Mouse (Mus musculus) adrenal gland, postnatal 36 days (tissue): ENCODE results near the gene Nacc1. TPM values are rescaled to one million over a fixed set of nuclear protein-coding genes. Genes with fewer than 3 reads are reported as not detected.

ENCODE experiments used
- DNase-seq, 2 experiments: peaks; one replicate each; pipeline ENCODE4 v3.0.0; 2021; ENCODE audit warnings: mixed read lengths in 1 of 2
- total RNA-seq, 2 experiments: library from RNA; stranded (reverse); gene quantifications; 2 replicates each; pipeline ENCODE4 v1.2.3; 2021

Nacc1 gene
- total RNA-seq, 2 experiments from 2014 or later = 73.9 to 80.0 TPM

DNA sequence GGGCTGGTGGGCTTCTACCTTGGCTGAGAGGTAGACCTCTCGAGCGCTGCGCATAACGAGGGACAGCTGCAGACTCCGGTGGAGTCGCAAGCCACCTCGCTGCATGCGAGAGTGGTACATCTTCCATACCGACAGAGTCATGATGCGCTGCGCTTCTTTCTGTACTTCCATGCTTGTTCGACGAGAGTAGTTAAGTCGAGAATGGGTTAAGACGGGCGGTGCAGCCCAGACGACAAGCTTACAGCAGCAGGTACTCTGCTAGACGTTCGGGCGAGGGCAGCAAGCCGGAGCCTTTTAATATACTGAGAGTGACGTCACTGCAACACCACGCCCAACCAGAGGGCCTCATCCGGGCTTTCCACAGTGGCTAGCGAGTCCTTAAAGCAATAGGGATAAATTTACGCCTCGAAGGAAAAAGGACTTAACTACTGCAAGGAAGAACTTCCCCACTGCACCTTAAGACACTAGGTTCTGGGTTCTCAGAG is 25.0 kb downstream of the Nacc1 start, which contains the start of gene Ier2:
Gene Ier2 (minus strand): TSS at position 272 of the 485 bp plus-strand sequence.
- peak; percentile 95 to 96 for DNase-seq

DNA sequence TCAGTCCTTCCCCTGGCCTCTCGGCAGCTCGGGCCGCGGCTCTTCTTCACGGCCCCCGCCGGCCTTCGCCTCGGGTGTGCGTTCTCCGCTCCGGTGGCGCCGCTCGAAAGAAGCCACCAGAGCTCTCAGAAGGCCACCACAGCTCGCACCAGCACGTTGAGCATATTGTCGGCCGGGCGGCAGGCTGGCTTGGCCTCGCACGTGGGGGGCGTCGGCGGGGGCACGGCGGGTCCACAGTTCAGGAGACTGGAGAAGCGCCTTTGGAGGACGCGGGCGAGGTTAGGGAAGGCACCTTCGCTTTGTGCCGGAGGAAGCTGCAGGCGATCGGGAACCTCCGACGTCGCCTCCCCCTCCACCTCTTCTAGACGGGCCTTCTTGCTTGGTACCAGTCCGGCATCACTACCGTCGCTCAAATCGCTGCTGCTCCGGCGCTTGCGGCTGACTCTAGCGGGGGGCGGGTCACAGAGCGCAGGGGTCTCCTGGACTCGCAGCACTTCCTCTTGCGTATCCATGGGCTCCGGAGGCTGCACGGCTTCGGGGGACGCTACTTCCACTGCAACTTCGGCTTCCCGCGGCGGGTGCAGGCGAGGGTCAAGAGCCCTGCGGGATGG is 25.6 kb downstream of the Nacc1 start:
- peak; percentile 45 to 61 for DNase-seq

DNA sequence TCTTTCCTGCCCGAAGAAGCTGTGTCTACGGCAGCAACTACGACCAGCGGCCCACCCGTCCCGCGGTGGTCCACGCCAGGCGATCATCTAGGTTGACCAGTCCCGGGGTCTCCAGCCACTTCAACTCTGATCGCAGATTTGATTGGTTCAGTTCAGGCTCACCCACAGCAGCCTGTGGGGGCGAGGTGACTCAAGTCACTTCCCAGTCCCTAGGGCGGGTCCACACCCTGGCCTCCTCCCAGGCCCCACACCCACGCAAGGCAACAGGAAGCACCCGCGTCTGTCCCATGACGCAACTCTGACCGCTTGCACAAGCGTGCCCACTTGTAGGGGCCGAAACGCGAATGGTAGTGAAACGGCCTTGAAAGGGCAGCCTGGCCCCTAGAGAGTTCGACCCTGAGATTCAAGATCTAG is 26.2 kb downstream of the Nacc1 start:
- peak; percentile 95 for DNase-seq

DNA sequence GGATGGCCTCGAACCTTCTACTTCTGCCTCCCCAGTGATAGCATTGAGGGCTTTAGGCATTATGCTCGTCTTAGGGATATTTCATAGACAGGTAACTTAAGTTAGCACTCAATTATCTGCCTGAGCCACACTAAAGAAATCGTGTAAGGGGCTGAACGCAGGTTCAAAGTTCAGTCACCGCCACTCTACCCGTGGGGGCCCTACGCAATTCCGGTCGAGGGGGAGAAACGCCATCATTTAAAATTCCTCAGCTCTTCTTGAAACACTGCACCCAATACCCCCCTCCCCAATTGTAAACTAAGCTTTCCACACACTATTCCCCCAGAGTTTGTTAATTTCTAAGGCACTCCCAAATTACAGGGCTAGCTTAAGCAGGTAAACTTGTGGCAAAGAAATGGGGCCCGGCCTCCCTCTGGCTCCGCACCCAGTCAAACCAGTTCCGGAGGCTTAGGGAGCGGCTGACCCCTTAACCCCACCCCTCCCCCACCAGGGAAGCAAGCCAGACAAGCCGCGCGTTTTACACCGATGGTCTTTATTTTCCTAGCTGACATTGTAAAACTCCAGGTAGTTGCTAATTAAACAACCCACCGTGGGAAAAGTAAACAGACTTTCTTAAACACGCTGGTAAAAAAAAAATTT is 26.7 kb downstream of the Nacc1 start:
- DNase-seq = peak; percentile 45 to 78

DNA sequence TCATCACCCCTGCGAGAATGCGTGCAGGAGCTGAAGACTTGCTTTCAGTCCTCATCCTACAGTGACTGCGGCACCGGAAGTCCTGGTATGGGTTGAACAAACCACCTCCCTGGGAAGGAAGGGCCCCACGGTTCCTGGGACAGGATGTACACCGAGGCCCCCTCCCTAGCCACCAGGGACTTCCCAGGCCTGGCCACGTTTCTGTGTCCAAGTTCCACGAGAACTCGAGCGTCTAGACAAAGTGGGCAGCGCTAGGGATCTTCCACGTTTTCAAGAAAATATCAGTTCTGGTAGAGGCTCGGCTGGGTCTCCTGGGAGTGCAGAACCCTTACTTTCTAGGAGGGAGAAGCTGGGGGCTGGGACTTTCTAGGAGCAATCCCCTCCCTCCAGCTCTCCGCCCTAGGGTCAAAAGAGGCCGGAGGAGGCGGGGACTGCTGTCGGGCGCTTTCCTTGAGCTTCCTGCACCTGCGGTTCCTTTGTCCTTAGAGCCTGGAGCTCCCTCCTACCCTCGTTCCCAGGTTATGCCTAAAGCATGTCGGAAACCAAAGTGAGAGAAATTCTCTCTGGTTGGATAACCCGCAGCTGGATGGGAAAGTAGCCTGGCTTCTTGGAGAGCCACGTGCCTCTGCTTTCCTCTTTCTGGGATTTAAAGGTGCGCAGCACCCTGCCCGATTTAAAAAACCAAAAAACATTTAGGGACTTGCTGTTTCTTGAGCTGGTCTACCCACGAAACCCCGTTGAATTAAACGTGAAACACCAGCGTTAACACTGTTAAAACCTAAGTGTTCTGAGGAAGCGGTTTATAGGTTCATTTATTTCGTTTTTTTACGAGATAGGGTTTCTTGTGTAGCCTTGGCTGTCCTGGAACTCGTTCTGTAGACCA is 27.5 kb downstream of the Nacc1 start:
- peak; percentile 59 to 76 for DNase-seq

DNA sequence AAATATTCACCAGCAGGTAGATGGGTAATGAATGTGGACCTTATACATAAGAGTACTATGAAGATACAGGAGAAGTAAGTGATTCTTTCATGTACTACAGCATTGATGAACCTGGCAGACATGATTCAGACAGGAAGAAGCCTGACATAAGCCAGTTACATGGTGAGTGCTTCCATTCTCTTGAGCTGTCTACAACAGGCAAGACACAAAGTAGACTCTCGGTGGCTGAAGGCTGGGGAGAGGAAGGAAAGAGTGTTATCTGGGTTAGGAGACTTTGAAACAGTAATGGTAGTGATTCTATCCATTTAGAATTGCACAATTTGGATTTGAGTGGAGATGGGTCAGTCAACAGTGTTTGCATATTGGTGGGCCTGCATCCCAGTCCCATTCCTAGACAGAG is 28.7 kb downstream of the Nacc1 start:
- DNase-seq = no peak

DNA sequence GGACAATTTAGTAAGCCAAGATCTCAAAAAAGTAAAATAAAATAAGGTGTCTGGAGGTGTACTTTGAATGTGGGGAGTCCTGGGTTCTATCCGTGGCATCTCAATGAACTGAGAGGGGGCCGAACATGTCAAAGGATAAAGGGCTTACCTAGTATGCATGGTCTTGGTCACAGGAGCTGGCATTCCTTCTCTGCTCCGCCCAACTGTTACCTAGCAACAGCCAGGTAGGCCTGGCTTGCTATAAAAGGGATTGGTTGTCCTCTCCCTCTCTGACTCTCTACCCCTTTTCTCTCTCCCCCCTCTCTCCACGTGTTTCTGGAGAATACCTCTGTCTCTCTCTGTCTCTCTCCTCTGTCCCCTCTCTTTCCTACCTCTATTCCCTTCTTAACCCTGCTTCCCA is 30.0 kb downstream of the Nacc1 start:
- DNase-seq = no peak

DNA sequence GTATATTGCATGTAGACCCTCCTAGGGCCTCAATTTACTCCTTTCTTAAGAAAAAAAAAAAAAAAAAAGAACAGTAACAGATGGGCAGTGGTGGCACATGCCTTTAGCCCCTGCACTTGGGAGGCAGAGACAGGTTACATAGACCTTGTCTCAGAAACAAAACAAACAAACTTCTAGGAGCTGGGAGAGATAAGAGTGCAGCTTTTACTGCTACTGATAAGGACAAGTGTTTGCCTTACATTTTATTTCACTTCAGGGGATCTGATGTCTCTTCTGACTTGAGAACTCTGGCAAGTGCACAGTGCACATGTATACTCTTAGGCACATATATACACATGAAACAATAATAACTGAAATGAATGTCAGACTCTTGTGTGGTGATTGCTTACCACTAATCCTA is 30.5 kb downstream of the Nacc1 start:
- DNase-seq = no peak

DNA sequence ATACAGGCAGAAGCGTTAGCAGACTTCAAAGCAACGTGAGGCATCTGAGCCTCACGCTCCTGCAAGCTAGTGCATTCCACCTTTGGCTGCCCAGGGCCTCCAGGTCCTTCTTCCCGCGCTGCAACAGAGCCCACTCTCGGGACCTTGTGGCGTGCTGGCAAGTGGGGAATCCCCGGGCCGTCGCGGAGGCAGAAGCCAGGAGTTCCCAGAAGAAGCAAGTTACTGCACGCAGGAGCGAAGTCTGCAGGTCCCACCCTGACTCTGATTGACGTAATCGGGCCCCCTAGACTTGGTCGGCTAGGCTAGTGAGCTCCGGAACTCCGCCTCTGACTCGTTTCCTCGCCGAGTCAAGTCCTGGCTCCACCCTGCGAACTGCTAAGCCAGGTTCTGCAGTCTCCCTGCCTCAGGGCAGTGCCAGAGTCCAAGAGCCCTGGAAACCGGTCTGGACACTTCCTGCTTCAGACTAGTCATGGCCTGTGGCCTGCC is 31.0 kb downstream of the Nacc1 start:
- peak; percentile 78 to 79 for DNase-seq

DNA sequence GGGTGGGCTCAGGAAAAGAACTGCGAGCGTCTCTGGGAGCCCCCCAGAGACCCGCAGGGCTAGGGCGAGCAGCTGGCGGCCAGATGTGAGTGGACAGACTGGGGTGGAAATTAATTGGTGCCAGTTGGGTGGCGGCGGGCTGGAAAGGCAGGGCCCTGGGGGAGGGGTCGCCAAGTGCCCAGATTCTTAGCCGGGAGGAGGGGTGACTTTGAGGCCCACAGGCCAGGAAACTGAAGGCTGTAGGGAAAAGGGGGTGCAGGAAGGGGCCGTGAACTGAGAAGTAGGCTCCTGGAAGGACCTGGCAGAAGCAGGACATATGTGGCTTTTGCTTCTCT is 31.5 kb downstream of the Nacc1 start:
- DNase-seq = peak in 1 of 2 experiments; percentile 22

DNA sequence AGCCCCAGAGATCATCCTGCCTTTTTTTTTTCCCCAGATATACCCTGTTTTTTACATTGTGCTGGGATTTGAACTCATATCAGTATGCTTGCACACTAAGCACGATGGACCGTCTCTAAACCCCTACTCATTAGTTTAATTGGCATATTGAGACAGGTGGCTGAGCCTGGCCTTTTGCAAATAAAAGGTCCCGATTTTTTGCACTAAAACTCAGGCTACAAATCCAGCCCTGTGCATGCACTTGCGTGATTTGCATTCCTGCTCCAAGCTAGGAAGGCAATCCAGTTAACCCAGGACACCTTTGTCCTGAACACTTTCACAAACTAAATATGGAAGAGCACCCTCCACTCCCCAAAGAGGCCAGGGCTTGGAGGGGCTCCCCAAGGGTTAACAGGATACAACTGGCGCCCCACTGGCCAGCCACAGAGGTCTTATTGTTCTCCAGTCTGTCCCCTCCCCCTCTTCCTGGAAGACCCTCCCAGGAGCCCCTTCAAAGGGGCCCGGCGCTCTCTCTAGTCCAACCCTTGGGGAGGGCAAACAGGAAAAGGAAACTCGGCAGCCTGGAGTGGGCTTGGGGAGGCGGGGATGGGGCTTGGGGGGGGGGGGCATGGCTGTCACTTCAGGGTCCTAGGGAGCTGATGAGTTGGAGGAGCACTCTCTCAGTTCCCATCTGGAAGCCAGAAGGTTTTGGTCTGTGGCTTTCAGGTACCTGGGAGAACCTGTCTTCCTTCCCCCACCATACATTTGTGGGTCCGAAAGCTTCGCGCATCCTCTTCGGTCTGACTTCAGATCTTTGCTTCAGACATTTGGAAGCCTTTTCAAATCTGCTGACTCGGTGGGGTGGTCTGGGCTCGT is 32.1 kb downstream of the Nacc1 start:
- peak in 1 of 2 experiments; percentile 37 for DNase-seq

DNA sequence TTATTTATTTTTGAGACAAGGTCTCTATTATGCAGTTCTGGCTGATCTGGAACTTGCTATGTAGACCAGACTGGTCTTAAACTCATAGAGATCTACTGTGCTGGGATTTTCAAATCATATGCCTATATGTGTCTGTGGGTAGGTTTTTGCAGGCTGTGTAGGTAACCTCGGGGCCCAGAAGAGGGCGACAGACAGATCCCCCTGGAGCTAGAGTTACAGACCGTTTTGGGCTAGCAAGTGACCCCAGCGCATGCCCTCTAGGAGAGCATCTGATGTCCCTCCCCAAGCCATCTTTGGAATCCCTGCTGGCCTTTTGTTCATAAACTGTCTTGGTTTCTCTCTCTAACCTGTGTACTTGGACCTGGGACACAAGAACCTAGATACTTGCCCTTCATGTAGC is 33.1 kb downstream of the Nacc1 start:
- DNase-seq = no peak

DNA sequence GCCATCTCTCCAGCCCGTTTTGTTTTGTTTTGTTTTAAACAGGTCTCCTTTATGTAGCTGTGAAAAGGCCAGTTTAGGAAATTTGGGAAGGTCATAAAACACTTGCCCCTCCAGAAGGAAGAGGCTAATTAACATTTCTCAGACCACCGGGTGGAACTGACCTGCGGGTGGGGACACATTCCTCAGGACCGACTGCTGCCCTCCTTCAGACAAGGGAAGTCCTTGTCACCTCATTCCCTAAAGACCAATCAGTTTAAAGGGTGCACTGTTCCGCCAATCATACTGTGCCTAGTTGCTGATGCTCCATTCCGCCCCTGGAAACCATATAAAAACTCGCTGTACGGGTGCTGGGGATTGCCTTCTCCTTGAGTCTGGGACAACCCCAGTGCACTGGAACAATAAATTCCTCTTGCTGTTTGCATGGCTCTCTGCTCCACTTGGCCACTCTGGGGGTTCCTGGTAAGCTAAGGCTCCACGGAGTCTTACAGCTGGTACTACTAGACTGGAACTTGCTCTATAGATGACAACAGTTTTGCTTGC is 34.5 kb downstream of the Nacc1 start:
- no peak for DNase-seq

DNA sequence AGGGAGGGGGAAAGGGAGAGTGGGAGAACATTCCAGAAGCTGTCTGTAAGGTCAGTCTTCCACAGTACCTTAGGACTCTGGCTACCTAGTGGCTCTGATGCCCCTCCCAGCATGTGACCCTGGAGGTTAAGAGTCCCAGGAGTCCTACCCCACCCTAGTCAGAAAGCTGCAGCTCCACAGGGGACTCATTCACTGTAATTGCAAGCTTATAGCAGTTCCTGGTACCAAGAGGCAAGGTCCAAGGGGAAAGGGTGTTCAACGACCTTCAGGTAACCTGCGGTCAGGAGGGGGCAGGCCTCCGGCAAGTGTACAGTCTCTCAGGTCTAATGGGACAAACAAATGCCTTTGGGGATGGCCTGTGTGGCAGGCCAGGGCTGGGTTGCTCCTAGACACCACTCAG is 37.4 kb downstream of the Nacc1 start:
- no peak for DNase-seq

DNA sequence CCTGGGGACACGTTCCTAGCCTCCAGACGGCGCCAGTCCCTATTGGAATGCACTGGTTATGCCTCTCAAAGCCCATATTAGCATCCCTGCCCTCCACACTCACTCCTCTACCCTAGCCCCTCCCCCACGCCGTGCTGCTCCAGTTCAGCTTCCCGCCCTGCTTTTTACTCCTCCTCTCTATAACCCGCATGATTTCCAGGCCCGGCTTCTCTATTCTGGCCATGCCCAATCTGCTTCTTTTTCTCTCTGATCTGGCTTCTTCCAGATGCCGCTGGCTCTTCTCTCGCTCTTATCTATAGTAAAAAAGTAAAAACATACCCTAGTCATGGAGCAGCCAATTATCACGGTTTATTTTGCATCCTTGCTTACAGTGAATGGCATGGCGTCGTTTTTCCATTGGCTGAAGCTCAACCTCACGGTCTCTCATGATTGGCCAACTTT is 40.2 kb downstream of the Nacc1 start:
- peak in 1 of 2 experiments; percentile 30 for DNase-seq

DNA sequence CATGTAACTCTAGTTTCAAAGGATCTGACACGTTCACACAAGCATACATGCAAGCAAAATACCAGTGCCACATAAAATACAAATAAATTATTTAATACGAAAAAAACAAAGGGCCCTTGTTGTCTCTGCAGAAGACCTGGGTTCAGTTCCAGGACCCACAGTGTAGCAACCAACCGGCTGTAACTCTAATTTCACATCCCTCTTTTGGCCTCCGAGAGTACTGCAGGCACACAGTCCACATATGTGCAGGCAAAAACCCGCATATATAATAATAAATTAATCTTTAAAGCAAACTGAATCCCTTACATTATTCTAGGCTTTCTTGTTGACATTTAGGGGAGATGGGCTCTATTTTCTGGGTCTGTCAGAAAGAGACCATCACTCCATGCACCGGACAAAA is 40.9 kb downstream of the Nacc1 start:
- DNase-seq = no peak

DNA sequence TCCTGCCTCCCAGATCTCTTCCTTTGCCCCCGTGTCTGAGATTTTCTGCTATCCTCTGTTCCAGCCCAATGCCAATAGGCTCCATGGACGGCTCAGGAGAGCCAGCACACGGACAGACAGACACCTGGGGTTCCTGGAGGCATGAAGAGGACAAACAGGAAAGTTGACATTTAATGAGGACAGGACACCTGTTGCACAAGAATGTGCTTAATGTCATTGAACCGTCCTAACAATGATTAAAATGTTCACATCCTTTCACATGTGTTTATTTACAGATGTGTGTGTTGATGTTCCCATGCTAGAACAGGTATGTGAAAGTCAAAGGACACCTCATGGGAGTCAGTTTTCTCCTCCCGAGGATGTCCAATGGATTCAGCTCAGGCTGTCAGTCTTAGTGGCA is 44.6 kb downstream of the Nacc1 start:
- no peak for DNase-seq

DNA sequence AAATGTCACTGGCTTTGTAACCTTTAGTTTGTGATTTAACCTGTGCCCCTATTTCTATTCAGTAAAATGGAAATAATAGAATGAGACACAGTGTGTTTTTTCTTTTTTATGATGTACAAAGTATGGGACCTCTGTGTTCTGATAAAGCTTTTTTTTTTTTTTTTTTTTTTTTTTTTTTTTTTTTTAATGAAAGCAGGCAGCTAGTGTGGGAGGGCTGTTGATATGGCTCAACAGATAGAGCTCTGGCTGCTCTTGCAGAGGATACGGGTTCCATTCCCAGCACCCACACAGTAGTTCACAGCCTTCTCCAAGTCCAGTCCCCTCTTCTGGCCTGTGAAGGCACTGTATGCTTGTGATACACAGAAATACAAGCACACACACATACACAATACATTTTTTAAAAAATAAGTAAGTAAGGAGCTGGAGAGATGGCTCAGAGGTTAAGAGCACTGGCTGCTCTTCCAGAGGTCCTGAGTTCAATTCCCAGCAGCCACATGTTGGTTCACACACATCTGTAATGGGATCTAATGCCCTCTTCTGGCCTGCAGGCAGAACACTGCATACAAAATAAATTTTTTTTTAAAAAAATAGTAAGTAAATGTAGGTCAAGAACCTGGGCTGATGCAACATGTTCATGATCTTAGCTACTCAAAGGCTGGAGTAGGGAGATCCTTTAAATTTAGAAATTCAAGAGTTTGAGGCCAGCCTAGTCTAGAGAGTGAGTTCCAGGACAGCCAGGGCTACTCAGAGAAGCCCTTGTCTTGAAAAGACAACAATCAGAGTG is 45.9 kb downstream of the Nacc1 start:
- DNase-seq = no peak

DNA sequence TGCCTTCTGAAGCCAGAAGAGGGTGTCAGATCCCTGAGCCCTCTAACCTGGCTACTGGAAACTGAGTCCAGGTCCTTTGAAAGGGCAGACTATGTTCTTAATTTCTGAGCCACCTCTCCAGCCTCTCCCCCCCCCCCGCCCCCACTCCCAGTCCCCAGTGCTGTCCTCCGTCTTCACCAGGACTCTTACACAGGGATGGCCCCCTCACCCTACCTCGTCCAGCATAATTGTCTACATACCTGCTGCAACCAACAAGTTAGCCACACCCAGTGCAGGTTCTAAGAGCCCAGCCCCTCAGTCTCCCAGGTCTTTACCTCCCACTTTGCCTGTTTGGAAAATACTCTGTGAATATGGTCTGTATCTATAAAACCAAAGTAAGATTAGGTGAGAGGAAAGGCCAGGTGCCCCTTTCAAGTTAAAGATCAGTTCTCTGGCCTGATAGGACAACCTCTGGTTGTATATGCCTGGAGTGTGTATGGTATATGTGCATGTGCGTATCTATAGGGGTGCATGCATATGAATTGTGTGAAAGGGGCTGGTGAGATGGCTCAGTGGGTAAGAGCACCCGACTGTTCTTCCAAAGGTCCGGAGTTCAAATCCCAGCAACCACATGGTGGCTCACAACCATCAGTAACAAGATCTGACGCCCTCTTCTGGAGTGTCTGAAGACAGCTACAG is 46.9 kb downstream of the Nacc1 start:
- DNase-seq = no peak

DNA sequence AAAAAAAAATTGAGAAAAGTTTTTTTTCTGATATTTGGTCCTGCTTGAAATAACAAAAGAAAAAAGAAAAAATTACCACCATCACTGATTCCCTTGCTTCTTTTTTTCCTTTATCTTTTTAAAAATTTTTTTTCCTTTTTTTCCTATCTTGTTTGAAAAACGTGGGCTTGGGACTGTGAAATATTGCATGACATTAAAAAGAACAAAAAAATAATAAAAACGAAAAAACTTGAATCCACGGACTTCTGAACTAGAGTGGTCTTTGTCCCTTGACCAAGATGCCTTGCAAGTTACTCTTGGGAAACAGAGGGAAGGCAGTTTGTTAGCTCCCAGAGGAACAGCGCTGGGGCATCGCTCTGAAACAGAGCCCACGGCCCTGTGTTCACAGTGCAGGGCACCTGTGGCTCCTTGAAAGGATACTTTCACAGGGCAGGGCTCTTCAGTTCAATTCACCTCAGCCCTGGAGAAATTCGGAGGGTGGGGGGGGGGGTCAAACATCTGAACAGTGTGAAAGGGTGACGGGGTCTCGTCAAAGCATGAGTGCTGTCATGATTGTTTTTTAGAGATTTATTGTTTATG is 47.6 kb downstream of the Nacc1 start:
- no peak for DNase-seq
